Mouse (Mus musculus): ENCODE measurements around the gene Naif1.

GRCm38 (mm10) chr2:32449761-32450754, at the start of gene Naif1:
- TF ChIP-seq POLR2A (IDR thresholded peaks at IDR 0.05; ENCODE audit: low read depth, low read length) (no peak), CTCF (IDR thresholded peaks at IDR 0.05; ENCODE audit: extremely low read depth, insufficient read length, insufficient replicate concordance, low read depth, low read length) (no peak)

Measured in small intestine, adult 2 months (tissue).